Mouse (Mus musculus) liver (tissue): ENCODE data around the gene Mapk1ip1l.
A peak's percentile ranks its signal among the peaks of the same experiment; 100 is the strongest.

Source experiments
- DNase-seq: peaks from one replicate; pipeline ENCODE4 v3.0.0-alpha.2; 2020; ENCODE audit warnings: mixed read lengths

Gene Mapk1ip1l

GRCm38 (mm10) chr14:47364742-47365449, 66.8 kb downstream of the Mapk1ip1l start:
- peak; percentile 70 for DNase-seq

GRCm38 (mm10) chr14:47366881-47367321, 68.8 kb downstream of the Mapk1ip1l start:
- DNase-seq = peak; percentile 18

GRCm38 (mm10) chr14:47367461-47367860, 69.4 kb downstream of the Mapk1ip1l start, which contains the start of gene Lgals3:
Gene Lgals3 (plus strand): TSS chr14:47367751.
- no peak for DNase-seq

- DNase-seq = no peak
These were observed 71.7 kb downstream of the Mapk1ip1l start for GRCm38 (mm10) chr14:47369741-47370140.

- no peak for DNase-seq
These were observed 72.7 kb downstream of the Mapk1ip1l start for GRCm38 (mm10) chr14:47370790-47371189.

GRCm38 (mm10) chr14:47371689-47372088, 73.6 kb downstream of the Mapk1ip1l start:
- DNase-seq = no peak
